1 mouse cellular context compared by ENCODE assay signal in the genomic region with DNA sequence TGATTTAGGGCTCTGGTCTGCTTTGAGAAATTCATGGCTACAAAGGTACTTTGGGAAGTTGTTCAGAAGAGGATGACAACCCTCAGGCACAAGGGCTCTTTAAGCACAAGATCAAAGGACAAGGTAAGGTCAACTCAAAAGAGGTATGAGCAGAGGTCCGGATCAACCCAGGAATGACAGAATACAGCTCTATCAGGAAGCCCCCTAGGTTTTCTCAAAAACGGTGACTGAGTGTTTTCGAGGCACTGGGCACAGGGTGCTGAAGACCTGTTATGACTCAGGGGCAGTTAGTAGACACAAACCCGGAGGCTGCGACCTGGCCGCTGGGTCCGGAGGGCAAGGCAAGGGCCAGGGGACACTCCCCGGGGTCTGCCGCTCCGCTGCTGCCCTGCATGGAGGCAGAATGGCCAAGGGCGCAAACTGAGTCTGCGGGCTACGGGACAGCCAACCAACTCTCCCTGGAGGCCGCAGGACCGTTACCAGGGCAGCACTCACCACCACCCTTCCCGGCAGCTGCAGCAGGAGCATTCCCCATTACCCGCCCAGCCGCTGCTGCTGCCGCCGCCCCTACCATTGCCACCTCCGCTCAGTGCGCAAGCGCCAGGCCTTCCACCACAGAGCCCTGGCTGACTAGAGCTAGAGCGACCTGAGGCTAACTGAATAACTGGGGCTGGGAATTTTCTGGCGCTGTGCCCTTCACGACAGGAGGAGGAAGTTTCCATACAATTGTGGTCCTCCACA.
TF ChIP-seq lines count a peak whose summit lies in the region.

No protein-coding gene starts in this region.

TF ChIP-seq in C2C12, 6 proteins besides CTCF, POLR2A, EP300 and RAD21:
- TF ChIP-seq MAX (IDR thresholded peaks at IDR 0.05) (no peak), CEBPB (IDR thresholded peaks at IDR 0.05; ENCODE audit: low read depth) (no peak), MYOD1 (IDR thresholded peaks at IDR 0.05; ENCODE audit: control insufficient read depth, insufficient read length, low read depth) (no peak), FOSL1 (IDR thresholded peaks at IDR 0.05; ENCODE audit: insufficient read depth, low read length, poor library complexity, severe bottlenecking) (no peak), USF1 (IDR thresholded peaks at IDR 0.05; ENCODE audit: low read depth) (no peak), MYOG (IDR thresholded peaks at IDR 0.05; ENCODE audit: control insufficient read depth, extremely low read depth, insufficient read length) (no peak)
